Mouse (Mus musculus) cerebellum, adult 9-11 months (tissue): Measurements from ENCODE around the gene Utp3.
"Not testable (repeated sequence)": the region's sequence is repeated elsewhere in the genome, so short reads cannot be mapped to it uniquely, and the experiment has no call there.

Source experiments
- DNase-seq: peaks from one replicate; pipeline ENCODE4 v3.0.0; 2022

The Utp3 gene

GRCm38 (mm10) chr5:88554086-88554886, at the start of gene Utp3:
TSS of gene Utp3 (plus strand) at chr5:88554462.
- peak; percentile 95 for DNase-seq

GRCm38 (mm10) chr5:88508555-88508954, 45.7 kb upstream of the Utp3 start:
- no peak for DNase-seq

GRCm38 (mm10) chr5:88508990-88509389, 45.3 kb upstream of the Utp3 start:
- no peak for DNase-seq

- peak; percentile 4 for DNase-seq
Observed at GRCm38 (mm10) chr5:88519232-88519631, 35.0 kb upstream of the Utp3 start.

GRCm38 (mm10) chr5:88527657-88528056, 26.6 kb upstream of the Utp3 start, which contains the start of gene Jchain:
TSS of gene Jchain (minus strand) at chr5:88527891.
- no peak for DNase-seq

- no peak for DNase-seq
Observed at GRCm38 (mm10) chr5:88530908-88531307, 23.4 kb upstream of the Utp3 start.

- DNase-seq = no peak
Observed at GRCm38 (mm10) chr5:88534697-88535096, 19.6 kb upstream of the Utp3 start.

GRCm38 (mm10) chr5:88540845-88541244, 13.4 kb upstream of the Utp3 start:
- DNase-seq = no peak

- peak; percentile 27 for DNase-seq
Observed at GRCm38 (mm10) chr5:88542651-88543282, 11.5 kb upstream of the Utp3 start.

- not testable (repeated sequence) for DNase-seq
Observed at GRCm38 (mm10) chr5:88544411-88544810, 9.9 kb upstream of the Utp3 start.

GRCm38 (mm10) chr5:88545536-88545935, 8.7 kb upstream of the Utp3 start:
- DNase-seq = no peak

GRCm38 (mm10) chr5:88553271-88554085, 784 bp upstream of the Utp3 start:
- peak; percentile 24 for DNase-seq

- DNase-seq = no peak
Observed at GRCm38 (mm10) chr5:88558991-88559390, 4.7 kb downstream of the Utp3 start.

GRCm38 (mm10) chr5:88561080-88561814, 7.0 kb downstream of the Utp3 start:
- no peak for DNase-seq

- DNase-seq = no peak
Observed at GRCm38 (mm10) chr5:88562863-88563780, 8.9 kb downstream of the Utp3 start.

GRCm38 (mm10) chr5:88564501-88565147, 10.4 kb downstream of the Utp3 start, which contains the start of gene Rufy3:
TSS of gene Rufy3 (plus strand) at chr5:88565040.
- peak; percentile 68 for DNase-seq

- peak; percentile 71 for DNase-seq
Observed at GRCm38 (mm10) chr5:88565148-88566033, 11.1 kb downstream of the Utp3 start.

- DNase-seq = no peak
Observed at GRCm38 (mm10) chr5:88566034-88566841, 12.0 kb downstream of the Utp3 start.

- DNase-seq = no peak
Observed at GRCm38 (mm10) chr5:88569541-88569940, 15.3 kb downstream of the Utp3 start.
